ENCODE assay signal across 14 mouse cellular contexts in the genomic region with DNA sequence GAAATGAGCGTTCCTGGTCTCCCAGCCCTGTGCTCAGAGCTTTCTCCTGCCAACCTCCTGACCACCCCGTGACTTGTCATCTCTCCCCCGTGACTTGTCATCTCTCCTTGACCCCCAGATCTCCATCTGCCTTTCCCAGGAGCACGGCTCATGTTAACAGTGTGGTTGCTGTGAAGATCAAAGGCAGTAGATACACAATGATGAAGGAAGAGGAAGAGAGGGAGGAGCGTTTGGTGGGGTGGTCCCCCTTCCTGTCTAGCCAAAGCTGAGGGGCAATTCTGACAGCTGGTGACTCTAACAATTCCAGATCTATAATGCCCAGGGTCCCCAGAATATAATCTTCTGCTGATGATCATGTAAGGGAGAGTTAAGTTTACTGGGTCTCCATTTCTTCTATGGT.
"Had no signal": no experiment of that assay in that cellular context is flagged by ENCODE, and none has a peak within 500 bp of the region (broad histone marks: within the 10 kb centered on the region; RNA-seq: fewer than 3 reads in every experiment).

No protein-coding gene starts in this region.

- H3K36me3 ChIP-seq: intestine, embryonic 15.5 days; limb, embryonic 15.5 days; liver, embryonic 13.5 days; midbrain, embryonic 10.5 days; midbrain, embryonic 15.5 days; neural tube, embryonic 13.5 days had no signal

- H3K4me3 ChIP-seq: intestine, embryonic 15.5 days; limb, embryonic 15.5 days; liver, embryonic 13.5 days; midbrain, embryonic 10.5 days; midbrain, embryonic 15.5 days; neural tube, embryonic 13.5 days had no signal

- H3K9ac ChIP-seq: intestine, embryonic 15.5 days; limb, embryonic 15.5 days; liver, embryonic 13.5 days; midbrain, embryonic 15.5 days; neural tube, embryonic 13.5 days had no signal

- H3K4me1 ChIP-seq: midbrain, embryonic 15.5 days had no signal

- ATAC-seq: hindbrain, postnatal 0 days; intestine, embryonic 15.5 days; midbrain, embryonic 15.5 days had no signal

- H3K27ac ChIP-seq: hindbrain, postnatal 0 days; intestine, embryonic 15.5 days; liver, embryonic 13.5 days; midbrain, embryonic 10.5 days; midbrain, embryonic 15.5 days; neural tube, embryonic 13.5 days; stomach, postnatal 0 days had no signal

- H3K9me3 ChIP-seq: intestine, embryonic 15.5 days; limb, embryonic 15.5 days; liver, embryonic 13.5 days; midbrain, embryonic 10.5 days; midbrain, embryonic 15.5 days; neural tube, embryonic 13.5 days had no signal

- DNase-seq: kidney, adult 18-20 months; kidney, postnatal 10 days; layer of hippocampus, postnatal 36 days; liver, embryonic 13.5 days; lung, adult 18-20 months; retina, postnatal 1 day; right cerebral cortex, postnatal 25 days had no signal

- H3K4me2 ChIP-seq: intestine, embryonic 15.5 days; limb, embryonic 15.5 days; liver, embryonic 13.5 days; midbrain, embryonic 15.5 days; neural tube, embryonic 13.5 days had no signal

- H3K27me3 ChIP-seq: intestine, embryonic 15.5 days; limb, embryonic 15.5 days; liver, embryonic 13.5 days; midbrain, embryonic 15.5 days; neural tube, embryonic 13.5 days had no signal
